Mouse (Mus musculus): ENCODE measurements around the gene Sap25. TPM values are rescaled to one million over a fixed set of nuclear protein-coding genes. Genes with fewer than 3 reads are reported as not detected.

The Sap25 gene
- polyA plus RNA-seq, 1 experiment: 155 TPM

- no peaks in the 10 kb centered on the region for H3K36me3 ChIP-seq (ENCODE audit: control insufficient read depth, insufficient read depth, low read length)
- H3K27ac ChIP-seq (ENCODE audit: insufficient read depth, low read depth, low read length): peak overlapping the region; percentile 85
- peaks cover 10% of the 10 kb centered on the region for H3K4me1 ChIP-seq (ENCODE audit: control insufficient read depth, insufficient read depth, insufficient read length, low read length)
- H3K4me3 ChIP-seq (ENCODE audit: low read depth, low read length): peak overlapping the region; percentile 73
- TF ChIP-seq CTCF (IDR thresholded peaks at IDR 0.05; ENCODE audit: extremely low read depth, insufficient read length, insufficient replicate concordance, low read depth, low read length) (no peak), POLR2A (IDR thresholded peaks at IDR 0.05; ENCODE audit: low read depth, low read length) (no peak)
- no peaks in the 10 kb centered on the region for H3K27me3 ChIP-seq (ENCODE audit: control insufficient read depth, insufficient read depth, low read length)
- WGBS: 0% methylated on average over 9 of the region's 9 CpGs
These were observed 13.1 kb upstream of the Sap25 start for GRCm38 (mm10) chr5:137627991-137628390.

GRCm38 (mm10) chr5:137628498-137629305 is 12.4 kb upstream of the Sap25 start, which contains the start of the genes Fbxo24, Lrch4 and Gm20605:
TSS of gene Fbxo24 (minus strand) at chr5:137629002.
TSS of gene Lrch4 (plus strand) at chr5:137629121.
TSS of gene Gm20605 (plus strand) at chr5:137629175.
- under 1% methylated on average over 46 of the region's 46 CpGs for WGBS
- Histone ChIP-seq H3K4me1 (ENCODE audit: control insufficient read depth, insufficient read depth, insufficient read length, low read length) (peaks cover 12% of the 10 kb centered on the region), H3K27ac (ENCODE audit: insufficient read depth, low read depth, low read length) (peak within 1 kb of the TSS; percentile 92), H3K27me3 (ENCODE audit: control insufficient read depth, insufficient read depth, low read length) (no peaks in the 10 kb centered on the region), H3K4me3 (ENCODE audit: low read depth, low read length) (peak within 1 kb of the TSS; percentile 73), H3K36me3 (ENCODE audit: control insufficient read depth, insufficient read depth, low read length) (peaks cover 2% of the 10 kb centered on the region)
- TF ChIP-seq POLR2A (IDR thresholded peaks at IDR 0.05; ENCODE audit: low read depth, low read length) (peak; percentile 88), CTCF (IDR thresholded peaks at IDR 0.05; ENCODE audit: extremely low read depth, insufficient read length, insufficient replicate concordance, low read depth, low read length) (no peak)

- under 1% methylated on average over 23 of the region's 23 CpGs for WGBS
- Histone ChIP-seq H3K27me3 (ENCODE audit: control insufficient read depth, insufficient read depth, low read length) (no peaks in the 10 kb centered on the region), H3K27ac (ENCODE audit: insufficient read depth, low read depth, low read length) (peak overlapping the region; percentile 92), H3K4me3 (ENCODE audit: low read depth, low read length) (peak overlapping the region; percentile 65), H3K4me1 (ENCODE audit: control insufficient read depth, insufficient read depth, insufficient read length, low read length) (peaks cover 18% of the 10 kb centered on the region), H3K36me3 (ENCODE audit: control insufficient read depth, insufficient read depth, low read length) (peaks cover 8% of the 10 kb centered on the region)
- TF ChIP-seq CTCF (IDR thresholded peaks at IDR 0.05; ENCODE audit: extremely low read depth, insufficient read length, insufficient replicate concordance, low read depth, low read length): no peak
- no peak for TF ChIP-seq POLR2A (IDR thresholded peaks at IDR 0.05; ENCODE audit: low read depth, low read length)
These were observed 11.8 kb upstream of the Sap25 start for GRCm38 (mm10) chr5:137629306-137629721.

GRCm38 (mm10) chr5:137629906-137630545 is 11.1 kb upstream of the Sap25 start:
- H3K4me1 ChIP-seq (ENCODE audit: control insufficient read depth, insufficient read depth, insufficient read length, low read length): peaks cover 18% of the 10 kb centered on the region
- H3K4me3 ChIP-seq (ENCODE audit: low read depth, low read length): peak overlapping the region; percentile 65
- H3K27me3 ChIP-seq (ENCODE audit: control insufficient read depth, insufficient read depth, low read length): no peaks in the 10 kb centered on the region
- H3K36me3 ChIP-seq (ENCODE audit: control insufficient read depth, insufficient read depth, low read length): peaks cover 11% of the 10 kb centered on the region
- H3K27ac ChIP-seq (ENCODE audit: insufficient read depth, low read depth, low read length): peak overlapping the region; percentile 92
- TF ChIP-seq POLR2A (IDR thresholded peaks at IDR 0.05; ENCODE audit: low read depth, low read length) (no peak), CTCF (IDR thresholded peaks at IDR 0.05; ENCODE audit: extremely low read depth, insufficient read length, insufficient replicate concordance, low read depth, low read length) (no peak)
- WGBS: 5% methylated on average over 6 of the region's 6 CpGs

GRCm38 (mm10) chr5:137630602-137631001 is 10.5 kb upstream of the Sap25 start:
- H3K4me1 ChIP-seq (ENCODE audit: control insufficient read depth, insufficient read depth, insufficient read length, low read length): peaks cover 18% of the 10 kb centered on the region
- WGBS: 7% methylated on average over 3 of the region's 3 CpGs
- H3K27ac ChIP-seq (ENCODE audit: insufficient read depth, low read depth, low read length): peak overlapping the region; percentile 92
- H3K4me3 ChIP-seq (ENCODE audit: low read depth, low read length): peak overlapping the region; percentile 65
- no peaks in the 10 kb centered on the region for H3K27me3 ChIP-seq (ENCODE audit: control insufficient read depth, insufficient read depth, low read length)
- TF ChIP-seq POLR2A (IDR thresholded peaks at IDR 0.05; ENCODE audit: low read depth, low read length) (0 out of 2 replicates have a peak, but pooled peaks have one; percentile 10), CTCF (IDR thresholded peaks at IDR 0.05; ENCODE audit: extremely low read depth, insufficient read length, insufficient replicate concordance, low read depth, low read length) (no peak)
- peaks cover 16% of the 10 kb centered on the region for H3K36me3 ChIP-seq (ENCODE audit: control insufficient read depth, insufficient read depth, low read length)

GRCm38 (mm10) chr5:137631171-137631570 is 10.0 kb upstream of the Sap25 start:
- Histone ChIP-seq H3K4me3 (ENCODE audit: low read depth, low read length) (peak overlapping the region; percentile 65), H3K27me3 (ENCODE audit: control insufficient read depth, insufficient read depth, low read length) (no peaks in the 10 kb centered on the region), H3K27ac (ENCODE audit: insufficient read depth, low read depth, low read length) (peak overlapping the region; percentile 92), H3K36me3 (ENCODE audit: control insufficient read depth, insufficient read depth, low read length) (peaks cover 22% of the 10 kb centered on the region), H3K4me1 (ENCODE audit: control insufficient read depth, insufficient read depth, insufficient read length, low read length) (peaks cover 18% of the 10 kb centered on the region)
- TF ChIP-seq CTCF (IDR thresholded peaks at IDR 0.05; ENCODE audit: extremely low read depth, insufficient read length, insufficient replicate concordance, low read depth, low read length) (no peak), POLR2A (IDR thresholded peaks at IDR 0.05; ENCODE audit: low read depth, low read length) (no peak)
- 19% methylated on average over 9 of the region's 9 CpGs for WGBS

- peak overlapping the region; percentile 92 for H3K27ac ChIP-seq (ENCODE audit: insufficient read depth, low read depth, low read length)
- peaks cover 26% of the 10 kb centered on the region for H3K36me3 ChIP-seq (ENCODE audit: control insufficient read depth, insufficient read depth, low read length)
- TF ChIP-seq POLR2A (IDR thresholded peaks at IDR 0.05; ENCODE audit: low read depth, low read length) (no peak), CTCF (IDR thresholded peaks at IDR 0.05; ENCODE audit: extremely low read depth, insufficient read length, insufficient replicate concordance, low read depth, low read length) (no peak)
- no peaks in the 10 kb centered on the region for H3K27me3 ChIP-seq (ENCODE audit: control insufficient read depth, insufficient read depth, low read length)
- 36% methylated on average over 4 of the region's 4 CpGs for WGBS
- H3K4me3 ChIP-seq (ENCODE audit: low read depth, low read length): peak overlapping the region; percentile 65
- H3K4me1 ChIP-seq (ENCODE audit: control insufficient read depth, insufficient read depth, insufficient read length, low read length): peaks cover 18% of the 10 kb centered on the region
These were observed 9.5 kb upstream of the Sap25 start for GRCm38 (mm10) chr5:137631591-137631990.

All from small intestine, adult 2 months (tissue).